Mouse (Mus musculus): ENCODE measurements around the gene Bpifb3. TPM values are rescaled to one million over a fixed set of nuclear protein-coding genes. Genes with fewer than 3 reads are reported as not detected.

Gene Bpifb3
- polyA plus RNA-seq, 1 experiment, result not detected

DNA sequence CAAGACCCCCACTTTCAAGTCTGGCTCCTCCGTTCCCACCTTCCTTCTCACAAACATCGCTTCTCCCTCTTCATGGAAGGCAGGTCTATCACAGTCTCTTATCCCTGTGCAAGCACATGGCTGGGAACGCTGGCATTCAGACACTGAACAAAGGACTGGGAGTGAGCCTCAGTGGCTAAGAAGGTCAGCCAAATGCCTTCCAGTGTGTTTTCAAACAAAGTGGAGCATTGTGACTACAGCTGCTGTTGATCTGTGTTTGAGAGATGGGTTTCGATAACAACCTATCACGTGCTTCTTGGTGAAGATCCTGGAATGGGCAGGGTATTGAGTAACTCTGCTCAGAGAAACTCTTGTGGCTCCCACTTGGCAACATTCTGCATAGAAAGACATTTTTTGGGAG is 52.2 kb downstream of the Bpifb3 start:
- H3K27ac ChIP-seq (ENCODE audit: insufficient read depth, low read depth, low read length), result no peak overlapping the region

GRCm38 (mm10) chr2:153974582-153974981 is 56.6 kb downstream of the Bpifb3 start, which contains the start of gene Bpifa6:
Gene Bpifa6, plus strand, starts transcription at chr2:153974945.
- TF ChIP-seq CTCF (IDR thresholded peaks at IDR 0.05; ENCODE audit: low read depth, low read length), result no peak
- TF ChIP-seq POLR2A (IDR thresholded peaks at IDR 0.05; ENCODE audit: borderline replicate concordance, low read depth, low read length), result no peak
- H3K27ac ChIP-seq (ENCODE audit: insufficient read depth, low read depth, low read length), result no peak within 1 kb of the TSS
- H3K4me3 ChIP-seq (ENCODE audit: insufficient read depth, low read length), result no peak within 1 kb of the TSS
- H3K4me1 ChIP-seq (ENCODE audit: control insufficient read depth, insufficient read depth, low read length), result no peaks in the 10 kb centered on the region

More for the DNA sequence above, 52.2 kb downstream of the Bpifb3 start:
- no peak for TF ChIP-seq CTCF (IDR thresholded peaks at IDR 0.05; ENCODE audit: low read depth, low read length)
- no peak for TF ChIP-seq POLR2A (IDR thresholded peaks at IDR 0.05; ENCODE audit: borderline replicate concordance, low read depth, low read length)
- Histone ChIP-seq H3K4me3 (ENCODE audit: insufficient read depth, low read length) (no peak overlapping the region), H3K4me1 (ENCODE audit: control insufficient read depth, insufficient read depth, low read length) (no peaks in the 10 kb centered on the region)

Other genes with a start within 250 kb of the Bpifb3 start
- gene Dnmt3c, start 221.6 kb upstream of the Bpifb3 start, polyA plus RNA-seq (2012; ENCODE audit: insufficient read depth, insufficient read length, missing spikeins), result not detected in 2 replicates
- 93.2 and 93.8 TPM in 2 replicates for gene Mapre1, start 177.0 kb upstream of the Bpifb3 start, polyA plus RNA-seq (2012; ENCODE audit: insufficient read depth, insufficient read length, missing spikeins)
- gene Efcab8, start 138.3 kb upstream of the Bpifb3 start, polyA plus RNA-seq (2012; ENCODE audit: insufficient read depth, insufficient read length, missing spikeins), result not detected in 2 replicates
- gene Sun5, start 47.1 kb upstream of the Bpifb3 start, polyA plus RNA-seq (2012; ENCODE audit: insufficient read depth, insufficient read length, missing spikeins), result not detected in 2 replicates
- gene Bpifb2, start 43.2 kb upstream of the Bpifb3 start, polyA plus RNA-seq (2012; ENCODE audit: insufficient read depth, insufficient read length, missing spikeins), result not detected in 2 replicates
- gene Bpifb6, start 17.8 kb upstream of the Bpifb3 start, polyA plus RNA-seq (2012; ENCODE audit: insufficient read depth, insufficient read length, missing spikeins), result not detected in 2 replicates
- not detected in 2 replicates for gene Bpifb4, start 20.0 kb downstream of the Bpifb3 start, polyA plus RNA-seq (2012; ENCODE audit: insufficient read depth, insufficient read length, missing spikeins)
- gene Bpifa6, start 56.7 kb downstream of the Bpifb3 start, polyA plus RNA-seq (2012; ENCODE audit: insufficient read depth, insufficient read length, missing spikeins), result not detected in 2 replicates
- not detected in 2 replicates for gene Bpifa2, start 90.0 kb downstream of the Bpifb3 start, polyA plus RNA-seq (2012; ENCODE audit: insufficient read depth, insufficient read length, missing spikeins)
- gene Bpifa3, start 212.1 kb downstream of the Bpifb3 start, polyA plus RNA-seq (2012; ENCODE audit: insufficient read depth, insufficient read length, missing spikeins), result not detected in 2 replicates
- gene Bpifa1, start 224.7 kb downstream of the Bpifb3 start, polyA plus RNA-seq (2012; ENCODE audit: insufficient read depth, insufficient read length, missing spikeins), result not detected in 2 replicates
- not detected in 2 replicates for gene Bpifa5, start 244.4 kb downstream of the Bpifb3 start, polyA plus RNA-seq (2012; ENCODE audit: insufficient read depth, insufficient read length, missing spikeins)

Measured in bone marrow macrophage, adult 2 months (primary cell).